Mouse (Mus musculus): ENCODE results near the gene Pex13. TPM values are rescaled to one million over a fixed set of nuclear protein-coding genes. Genes with fewer than 3 reads are reported as not detected.
"Not testable (repeated sequence)": the region's sequence is repeated elsewhere in the genome, so short reads cannot be mapped to it uniquely, and the experiment has no call there.

Gene Pex13
- total RNA-seq, 2 experiments from 2014 or later: 22.2 to 26.3 TPM

DNA sequence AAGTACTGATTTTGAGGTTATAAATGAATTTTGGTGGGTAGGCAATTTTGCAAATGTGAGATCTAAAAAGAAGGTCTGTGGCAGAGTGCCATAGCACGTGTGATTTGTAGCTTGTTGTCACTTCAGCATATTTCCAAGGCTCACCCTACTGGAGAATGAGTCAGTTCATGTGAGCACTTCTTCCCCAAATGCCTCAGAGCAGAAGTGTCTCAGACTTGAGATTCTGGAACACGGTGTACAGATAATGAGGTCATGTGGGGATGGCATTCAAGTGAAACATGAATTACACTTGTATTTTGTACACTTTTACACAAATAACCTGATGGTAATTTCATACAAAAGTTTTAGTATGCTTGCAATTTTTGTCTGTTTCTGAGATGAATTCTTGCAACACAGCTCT, 8.0 kb downstream of the Pex13 start:
- no peak for DNase-seq (ENCODE audit: low spot score)
- intact Hi-C loops (cut with DNase I): no loop called here

GRCm38 (mm10) chr11:23653666-23654065, 12.1 kb downstream of the Pex13 start:
- no peak for DNase-seq (ENCODE audit: low spot score)
- intact Hi-C loops (cut with DNase I): no loop called here

DNA sequence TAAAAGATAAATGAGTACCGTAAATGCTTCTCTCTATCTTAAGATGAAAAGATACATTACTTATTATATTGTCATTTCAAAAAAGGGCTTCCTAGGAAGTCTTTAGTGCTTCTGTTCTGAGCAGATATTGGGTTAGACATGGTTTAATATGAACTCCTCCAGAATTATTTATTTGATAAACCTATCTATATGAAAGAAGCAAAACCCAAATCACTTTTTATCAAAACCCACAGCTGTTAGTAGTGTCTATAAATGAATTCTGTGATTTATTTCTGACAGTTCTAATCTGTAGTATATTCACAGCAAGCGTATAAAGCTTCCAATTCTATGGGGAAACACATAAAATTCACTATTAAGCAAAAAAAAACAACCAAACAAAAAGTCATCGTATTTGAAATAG, 17.9 kb downstream of the Pex13 start:
- DNase-seq (ENCODE audit: low spot score): no peak
- intact Hi-C loops (cut with DNase I): no loop called here

GRCm38 (mm10) chr11:23647431-23647830, 18.3 kb downstream of the Pex13 start:
- DNase-seq (ENCODE audit: low spot score): no peak
- intact Hi-C loops (cut with DNase I): no loop called here

GRCm38 (mm10) chr11:23634573-23634972, 31.2 kb downstream of the Pex13 start:
- intact Hi-C loops (cut with DNase I): loop anchor here (10.0 kb wide), 1 partner anchor 140 kb away; the partner anchor contains the start of gene Ahsa2
- DNase-seq (ENCODE audit: low spot score): no peak

DNA sequence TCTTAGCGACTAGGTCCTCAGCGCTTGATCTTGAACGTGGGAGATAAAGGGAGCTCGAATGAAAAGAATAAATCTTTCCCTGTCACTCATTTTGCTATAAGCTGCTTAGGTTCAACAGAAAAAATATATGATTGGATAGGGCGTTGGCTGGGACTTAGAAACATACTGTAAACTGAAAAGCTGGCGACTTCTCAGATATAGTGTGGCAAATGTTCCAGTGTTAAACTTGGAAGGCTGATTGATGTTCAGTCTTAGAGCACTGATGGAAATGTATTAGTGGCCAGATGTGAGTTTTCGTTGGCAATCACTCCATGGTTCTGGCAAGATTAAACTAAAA, 31.9 kb downstream of the Pex13 start:
- intact Hi-C loops (cut with DNase I): loop anchor here (1.0 to 10.0 kb wide), 2 partner anchors 30 to 139 kb away; partner anchors contain the start of gene Ahsa2
- DNase-seq (ENCODE audit: low spot score): no peak

DNA sequence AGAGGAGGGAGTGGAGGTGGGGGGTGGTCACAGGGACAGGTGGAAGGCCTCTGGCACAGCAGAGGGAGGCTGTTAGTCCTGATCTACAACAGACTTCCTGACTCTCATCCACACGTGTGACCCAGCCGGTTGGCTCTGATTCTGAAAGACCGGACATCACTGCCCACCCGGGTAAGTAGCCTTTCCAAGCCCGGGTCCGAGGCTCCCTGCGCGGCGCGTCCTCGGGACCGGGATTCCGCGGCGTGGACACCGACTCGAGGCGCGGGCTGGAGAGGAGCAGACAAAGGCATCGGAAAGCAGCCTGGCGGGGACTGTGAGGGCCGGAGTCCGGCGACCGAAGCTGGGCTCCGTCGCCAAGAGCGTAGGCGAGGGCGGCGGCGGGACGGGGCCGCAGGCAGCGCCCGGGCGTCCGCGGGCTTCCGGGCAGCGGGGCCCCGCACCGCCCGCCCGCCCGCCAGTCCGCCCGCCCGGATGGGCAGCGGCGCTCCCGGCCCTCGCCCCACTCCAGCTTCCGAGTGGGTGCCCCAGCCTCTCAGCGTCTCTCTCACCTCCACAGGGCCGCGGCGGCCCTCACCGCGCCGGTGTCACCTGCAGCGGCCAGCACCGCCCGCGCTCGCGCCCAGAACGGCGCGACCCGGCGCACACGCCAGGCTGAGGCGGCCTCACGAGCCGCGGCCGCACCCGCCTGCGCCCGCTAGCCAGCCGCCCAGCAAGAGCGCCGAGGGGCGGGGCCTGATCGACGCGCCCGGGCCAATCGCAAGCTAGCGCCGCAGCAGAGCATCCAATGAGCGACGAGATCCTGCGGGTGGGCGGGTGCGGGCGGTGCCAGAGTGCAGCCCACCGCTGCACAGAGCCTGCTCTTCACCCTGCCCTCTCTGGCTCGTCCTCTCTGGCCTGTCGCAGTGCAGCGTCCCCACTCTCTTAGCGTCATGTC, 32.5 kb downstream of the Pex13 start, which contains the start of gene 0610010F05Rik:
TSS of gene 0610010F05Rik (minus strand) at position 695 of the 934 bp plus-strand sequence.
- DNase-seq (ENCODE audit: low spot score): peak; percentile 74
- intact Hi-C loops (cut with DNase I): loop anchor here (1.0 to 10.0 kb wide), 2 partner anchors 31 to 138 kb away; partner anchors contain the start of gene Ahsa2

DNA sequence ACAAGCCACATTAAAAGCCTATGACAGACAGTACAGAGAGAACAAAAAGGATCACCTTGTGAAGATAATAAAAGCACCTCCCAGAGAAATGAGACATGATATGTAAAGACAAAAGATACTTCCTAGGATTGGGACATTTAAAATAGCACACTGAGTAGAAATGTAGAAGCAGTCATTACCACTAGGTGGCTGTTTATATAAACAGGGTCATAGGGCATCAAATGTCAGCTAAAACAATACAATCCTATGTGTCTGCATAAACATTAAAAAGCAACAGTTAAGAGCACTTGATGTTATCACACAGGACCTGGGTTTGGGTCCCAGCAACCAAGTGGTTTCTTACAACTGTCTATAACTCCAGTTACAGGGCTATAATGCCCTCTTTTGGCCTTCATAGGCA, 35.1 kb downstream of the Pex13 start:
- intact Hi-C loops (cut with DNase I): loop anchor here (10.0 kb wide), 1 partner anchor 136 kb away; the partner anchor contains the start of gene Ahsa2
- DNase-seq (ENCODE audit: low spot score): no peak

DNA sequence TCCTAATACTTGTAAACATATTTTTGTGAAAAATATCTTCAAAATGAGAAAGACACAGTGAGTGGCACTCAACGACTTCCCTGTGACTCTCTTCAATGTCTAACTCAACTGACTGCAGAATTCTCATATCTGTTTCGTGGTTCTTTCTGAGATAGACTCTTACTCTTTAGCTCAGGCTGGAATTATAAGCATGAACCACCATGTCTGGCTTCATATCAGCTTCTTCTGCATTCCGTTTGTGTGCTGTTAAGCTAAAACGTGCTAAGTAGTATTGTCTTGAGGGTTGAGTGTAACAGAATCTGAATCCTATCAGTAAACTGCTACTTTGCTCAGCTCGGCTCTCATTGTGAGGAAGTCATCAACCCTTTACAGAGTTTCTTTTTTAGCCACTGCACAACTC, 46.8 kb downstream of the Pex13 start:
- DNase-seq (ENCODE audit: low spot score): no peak
- intact Hi-C loops (cut with DNase I): no loop called here

DNA sequence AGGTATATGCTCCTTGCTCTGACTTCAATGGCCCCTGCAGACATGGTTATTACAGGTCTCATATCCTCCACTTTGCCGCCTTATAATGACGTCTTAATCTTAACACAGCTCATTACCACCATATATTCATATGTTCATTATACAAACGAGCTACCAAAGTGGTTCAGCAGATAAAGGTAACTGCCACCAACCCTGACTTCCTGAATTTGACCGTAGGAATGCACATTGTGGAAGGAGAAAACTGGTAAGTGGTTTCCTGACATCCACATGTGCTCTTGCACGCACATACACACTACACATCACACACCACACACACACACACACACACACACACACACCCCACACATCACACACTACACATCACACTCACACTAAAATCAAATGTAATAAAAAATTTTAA, 51.2 kb downstream of the Pex13 start:
- no peak for DNase-seq (ENCODE audit: low spot score)
- intact Hi-C loops (cut with DNase I): no loop called here

DNA sequence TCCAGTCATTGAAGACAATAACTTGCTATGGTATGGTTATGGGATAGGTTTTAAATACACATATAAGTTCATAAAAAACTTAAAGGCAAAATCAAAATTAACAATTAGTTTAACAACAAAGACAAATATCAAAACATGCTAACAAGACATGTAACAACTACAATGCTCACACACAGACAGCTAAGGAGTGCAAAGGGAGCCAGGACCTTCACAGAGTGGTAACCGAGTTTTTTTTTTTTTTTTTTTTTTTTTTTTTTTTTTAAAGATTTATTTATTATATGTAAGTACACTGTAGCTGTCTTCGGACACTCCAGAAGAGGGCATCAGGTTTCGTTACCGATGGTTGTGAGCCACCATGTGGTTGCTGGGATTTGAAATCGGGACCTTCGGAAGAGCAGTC, 58.5 kb downstream of the Pex13 start:
- DNase-seq (ENCODE audit: low spot score); intact Hi-C loops (cut with DNase I): not testable (repeated sequence)

Other genes with a start within 250 kb of the Pex13 start
- 10 to 100 TPM; 44.9 to 59.3 TPM for gene Ahsa2, start 167.9 kb downstream of the Pex13 start, total RNA-seq (2021)
- not detected for gene 1700093K21Rik, start 144.8 kb downstream of the Pex13 start, total RNA-seq (2021)
- gene 0610010F05Rik, start 32.3 kb downstream of the Pex13 start, total RNA-seq (2021): 1 to 10 TPM; 9.6 to 9.8 TPM
- gene Pus10, start 285 bp downstream of the Pex13 start, total RNA-seq (2021): 10 to 100 TPM; 10.2 TPM
- gene Rel, start 105.0 kb upstream of the Pex13 start, total RNA-seq (2021): 10 to 100 TPM in 1 of 2 experiments, 1 to 10 TPM in 1; 8.5 to 10.5 TPM
- 1 to 10 TPM; 7.9 to 8.6 TPM for gene Papolg, start 229.3 kb upstream of the Pex13 start, total RNA-seq (2021)

All from heart, postnatal 25 days (tissue).